Mouse (Mus musculus) heart, adult 2 months (tissue): ENCODE data around the gene Adcy9.

Source experiments
- CTCF ChIP-seq: fragments of 200-600 bp; IDR thresholded peaks from 2 replicates; pipeline ENCODE4 v1.8.1; 2022; ENCODE audit warnings: antibody characterized with exemption, mild to moderate bottlenecking, moderate library complexity
- EP300 ChIP-seq: fragments of 200-500 bp; IDR thresholded peaks from 2 replicates; pipeline ENCODE4 v1.6.1; 2011; ENCODE audit warnings: low read depth, low read length, control low read depth; ENCODE audit not compliant: insufficient read depth
- POLR2A ChIP-seq: fragments of 200-500 bp; IDR thresholded peaks from 2 replicates; pipeline ENCODE4 v1.6.1; 2011; ENCODE audit warnings: mild to moderate bottlenecking, low read depth, low read length, control low read depth; ENCODE audit not compliant: insufficient read depth

DNA sequence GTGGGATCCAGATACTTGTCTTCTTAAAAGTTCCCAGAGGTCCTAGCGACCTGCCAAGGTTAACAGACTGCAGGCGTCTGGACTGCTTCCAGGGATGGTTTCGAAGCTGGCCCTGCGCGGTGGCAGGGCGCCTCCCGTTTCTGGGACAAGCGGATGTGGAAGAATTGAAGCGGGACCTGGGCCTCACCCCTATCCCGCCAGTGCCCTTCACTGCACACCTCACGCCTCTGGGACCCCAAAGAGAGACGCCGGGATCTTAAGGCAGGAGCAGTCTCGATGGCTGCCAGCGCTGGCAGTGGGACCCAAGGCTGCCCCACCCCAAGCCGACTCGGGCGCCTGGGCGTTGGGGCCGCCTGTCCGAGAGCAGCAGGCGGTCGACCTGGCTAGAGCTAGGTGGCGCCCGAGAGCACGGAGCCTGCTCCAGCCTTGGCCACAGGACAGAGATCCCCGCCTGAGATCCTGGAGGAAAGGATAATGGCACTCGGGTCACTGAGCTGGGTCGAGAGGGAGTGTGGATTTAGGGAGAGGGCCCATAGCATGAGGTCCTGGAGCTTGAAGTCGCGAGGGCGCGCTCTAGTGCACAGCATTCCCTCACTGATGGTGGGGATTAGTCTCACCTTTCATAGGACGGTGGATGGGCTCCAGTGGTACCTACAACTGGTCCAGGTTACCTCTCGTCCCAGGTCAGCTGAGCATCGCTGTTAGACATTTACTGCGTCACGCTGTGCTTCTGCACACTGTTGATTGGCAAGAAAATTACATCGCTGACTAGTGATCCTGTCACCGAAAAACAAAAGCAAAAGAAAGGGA, 152.2 kb downstream of the Adcy9 start:
- TF ChIP-seq EP300 (no peak), CTCF (peak; percentile 100), POLR2A (no peak)
